Mouse (Mus musculus) MEL (cell line): ENCODE data around the gene Agxt. TPM values are rescaled to one million over a fixed set of nuclear protein-coding genes. Genes with fewer than 3 reads are reported as not detected.

ENCODE experiments used
- DNase-seq: peaks from one replicate; pipeline ENCODE4 v3.0.0; 2011; ENCODE audit warnings: low read depth, low spot score
- H3K27ac ChIP-seq: 2 replicates; pipeline ENCODE4 v1.5.1; 2012; ENCODE audit warnings: low read depth, mild to moderate bottlenecking, control low read depth, low read length, moderate library complexity; ENCODE audit not compliant: control insufficient read depth
- H3K27me3 ChIP-seq, 2 experiments: fragments of 150-350 bp in 1 of 2; sonication (generic) in 1 of 2; 2 replicates each; pipeline ENCODE4 v1.6.1; 2012; ENCODE audit warnings: low read length in 2 of 2, mild to moderate bottlenecking in 2 of 2, improper control_type of control experiment in 1 of 2, moderate library complexity in 1 of 2; ENCODE audit not compliant: insufficient read depth in 2 of 2, control insufficient read depth in 1 of 2
- H3K36me3 ChIP-seq, 2 experiments: 2 replicates each; pipeline ENCODE4 v1.6.1; 2012 to 2014; ENCODE audit warnings: low read length in 2 of 2, improper control_type of control experiment in 1 of 2, inconsistent platforms in 1 of 2, mild to moderate bottlenecking in 1 of 2; ENCODE audit not compliant: insufficient read depth in 2 of 2, control insufficient read depth in 1 of 2
- H3K4me1 ChIP-seq, 2 experiments: fragments of 150-350 bp in 1 of 2; sonication (generic) in 1 of 2; 2 replicates each; pipeline ENCODE4 v1.6.1; 2012; ENCODE audit warnings: low read length in 2 of 2, improper control_type of control experiment in 1 of 2, mild to moderate bottlenecking in 1 of 2; ENCODE audit not compliant: insufficient read depth in 2 of 2, control insufficient read depth in 1 of 2
- H3K4me3 ChIP-seq, 2 experiments: fragments of 150-350 bp in 1 of 2; sonication (generic) in 1 of 2; 2 replicates each; pipeline ENCODE4 v1.5.1; 2012; ENCODE audit warnings: low read depth in 2 of 2, low read length in 2 of 2, mild to moderate bottlenecking in 2 of 2, moderate library complexity in 2 of 2, control low read depth in 1 of 2, improper control_type of control experiment in 1 of 2; ENCODE audit not compliant: control insufficient read depth in 1 of 2, insufficient read depth in 1 of 2
- H3K79me2 ChIP-seq: 2 replicates; pipeline ENCODE4 v1.6.1; 2012; ENCODE audit warnings: mild to moderate bottlenecking, low read length, moderate library complexity; ENCODE audit not compliant: control insufficient read depth, poor library complexity, insufficient read depth
- H3K9ac ChIP-seq: 2 replicates; pipeline ENCODE4 v1.6.1; 2012; ENCODE audit warnings: low read depth, mild to moderate bottlenecking, control low read depth, low read length, moderate library complexity; ENCODE audit not compliant: control insufficient read depth, poor library complexity, severe bottlenecking
- H3K9me3 ChIP-seq: fragments of 150-350 bp; sonication (generic); replicated peaks from 2 replicates; pipeline ENCODE4 v1.6.1; 2012; ENCODE audit warnings: mild to moderate bottlenecking, low read length, improper control_type of control experiment, moderate library complexity; ENCODE audit not compliant: insufficient read depth
- BHLHE40 ChIP-seq: IDR thresholded peaks from 2 replicates; pipeline ENCODE4 v1.6.1; 2012; ENCODE audit warnings: low read depth, mild to moderate bottlenecking, inconsistent platforms, low read length, improper control_type of control experiment, borderline replicate concordance
- CHD1 ChIP-seq: IDR thresholded peaks from 2 replicates; pipeline ENCODE4 v1.6.1; 2012; ENCODE audit warnings: low read depth, mild to moderate bottlenecking, inconsistent platforms, low read length, improper control_type of control experiment
- CTCF ChIP-seq, 3 experiments: IDR thresholded peaks in 2 of 3; conservative IDR thresholded peaks in 1 of 3; 2 replicates each; pipeline ENCODE4 v1.5.1; 2011 to 2012; ENCODE audit warnings: low read length in 3 of 3, low read depth in 2 of 3, mild to moderate bottlenecking in 2 of 3, improper control_type of control experiment in 1 of 3, inconsistent platforms in 1 of 3, mixed read lengths in 1 of 3, moderate library complexity in 1 of 3; ENCODE audit not compliant: control insufficient read depth in 1 of 3, insufficient read depth in 1 of 3, poor library complexity in 1 of 3, severe bottlenecking in 1 of 3
- ELF1 ChIP-seq: IDR thresholded peaks from 2 replicates; pipeline ENCODE4 v1.6.1; 2014; ENCODE audit warnings: low read depth, mild to moderate bottlenecking, inconsistent platforms, low read length, improper control_type of control experiment, moderate library complexity
- EP300 ChIP-seq, 2 experiments: IDR thresholded peaks; 2 replicates each; pipeline ENCODE4 v1.6.1; 2011; ENCODE audit warnings: improper control_type of control experiment in 2 of 2, low read length in 2 of 2, low read depth in 1 of 2, mild to moderate bottlenecking in 1 of 2
- ETS1 ChIP-seq: IDR thresholded peaks from 2 replicates; pipeline ENCODE4 v1.6.1; 2012; ENCODE audit warnings: low read depth, mild to moderate bottlenecking, inconsistent platforms, low read length, improper control_type of control experiment, moderate library complexity
- GABPA ChIP-seq: IDR thresholded peaks from 2 replicates; pipeline ENCODE4 v1.6.1; 2012; ENCODE audit warnings: low read depth, mild to moderate bottlenecking, inconsistent platforms, low read length, improper control_type of control experiment, moderate library complexity
- GATA1 ChIP-seq: IDR thresholded peaks from 2 replicates; pipeline ENCODE4 v1.6.1; 2011; ENCODE audit warnings: low read depth, low read length, improper control_type of control experiment
- HCFC1 ChIP-seq: IDR thresholded peaks from 2 replicates; pipeline ENCODE4 v1.6.1; 2012; ENCODE audit warnings: low read depth, mild to moderate bottlenecking, inconsistent platforms, low read length, improper control_type of control experiment, moderate library complexity
- JUND ChIP-seq: IDR thresholded peaks from 2 replicates; pipeline ENCODE4 v1.6.1; 2011; ENCODE audit warnings: low read depth, mild to moderate bottlenecking, improper control_type of control experiment, low read length
- KAT2A ChIP-seq: conservative IDR thresholded peaks from 2 replicates; pipeline ENCODE4 v1.6.1; 2012; ENCODE audit warnings: low read depth, low read length, improper control_type of control experiment, inconsistent platforms
- MAFK ChIP-seq: IDR thresholded peaks from 2 replicates; pipeline ENCODE4 v1.6.1; 2011; ENCODE audit warnings: low read depth, mild to moderate bottlenecking, low read length, improper control_type of control experiment, borderline replicate concordance
- MAX ChIP-seq: IDR thresholded peaks from 2 replicates; pipeline ENCODE4 v1.6.1; 2011; ENCODE audit warnings: low read length, improper control_type of control experiment
- MAZ ChIP-seq: IDR thresholded peaks from 2 replicates; pipeline ENCODE4 v1.6.1; 2012; ENCODE audit warnings: low read depth, mild to moderate bottlenecking, inconsistent platforms, low read length, improper control_type of control experiment
- MEF2A ChIP-seq: IDR thresholded peaks from 2 replicates; pipeline ENCODE4 v1.6.1; 2014; ENCODE audit warnings: low read depth, mild to moderate bottlenecking, inconsistent platforms, low read length, improper control_type of control experiment; ENCODE audit not compliant: poor library complexity, insufficient replicate concordance, severe bottlenecking; ENCODE audit errors: extremely low read depth
- NRF1 ChIP-seq: IDR thresholded peaks from 2 replicates; pipeline ENCODE4 v1.6.1; 2014; ENCODE audit warnings: low read depth, mild to moderate bottlenecking, inconsistent platforms, low read length, improper control_type of control experiment, moderate library complexity; ENCODE audit not compliant: poor library complexity, insufficient read depth, severe bottlenecking
- POLR2A ChIP-seq, 2 experiments: IDR thresholded peaks; 2 replicates each; pipeline ENCODE4 v1.6.1; 2011 to 2012; ENCODE audit warnings: low read length in 2 of 2, mild to moderate bottlenecking in 2 of 2, control low read depth in 1 of 2, improper control_type of control experiment in 1 of 2, low read depth in 1 of 2, moderate library complexity in 1 of 2; ENCODE audit not compliant: control insufficient read depth in 1 of 2, insufficient read depth in 1 of 2, poor library complexity in 1 of 2
- POLR2AphosphoS5 ChIP-seq: IDR thresholded peaks from 2 replicates; pipeline ENCODE4 v1.6.1; 2012; ENCODE audit warnings: low read depth, borderline replicate concordance, mild to moderate bottlenecking, inconsistent platforms, low read length, moderate library complexity, mixed read lengths
- SIN3A ChIP-seq: IDR thresholded peaks from 2 replicates; pipeline ENCODE4 v1.6.1; 2012; ENCODE audit warnings: low read length, improper control_type of control experiment, inconsistent platforms
- TBP ChIP-seq: IDR thresholded peaks from 2 replicates; pipeline ENCODE4 v1.8.0; 2011; ENCODE audit warnings: low read depth, low read length, improper control_type of control experiment
- USF1 ChIP-seq: IDR thresholded peaks from 2 replicates; pipeline ENCODE4 v1.6.1; 2014; ENCODE audit warnings: low read depth, mild to moderate bottlenecking, inconsistent platforms, low read length, improper control_type of control experiment, moderate library complexity
- USF2 ChIP-seq, 2 experiments: IDR thresholded peaks; 2 replicates each; pipeline ENCODE4 v1.6.1; 2011 to 2012; ENCODE audit warnings: improper control_type of control experiment in 2 of 2, low read length in 2 of 2, borderline replicate concordance in 1 of 2, inconsistent platforms in 1 of 2, low read depth in 1 of 2, mild to moderate bottlenecking in 1 of 2; ENCODE audit not compliant: insufficient read depth in 1 of 2
- ZC3H11A ChIP-seq: IDR thresholded peaks from 2 replicates; pipeline ENCODE4 v1.6.1; 2012; ENCODE audit warnings: low read depth, mild to moderate bottlenecking, inconsistent platforms, low read length, improper control_type of control experiment
- ZKSCAN1 ChIP-seq: IDR thresholded peaks from 2 replicates; pipeline ENCODE4 v1.6.1; 2012; ENCODE audit warnings: low read depth, mild to moderate bottlenecking, inconsistent platforms, low read length, improper control_type of control experiment, moderate library complexity
- ZNF384 ChIP-seq: IDR thresholded peaks from 2 replicates; pipeline ENCODE4 v1.6.1; 2012; ENCODE audit warnings: low read depth, mild to moderate bottlenecking, inconsistent platforms, low read length, improper control_type of control experiment
- polyA plus RNA-seq, 2 experiments: library from polyadenylated mRNA; stranded (reverse) in 1 of 2; unstranded in 1 of 2; fragments of >175 nt in 1 of 2; fragments of >200 nt in 1 of 2; gene quantifications; 2 replicates each; pipeline versions ENCODE4 v1.2.1 to v1.2.4; 2012; ENCODE audit warnings: low replicate concordance in 2 of 2, low read depth in 1 of 2; ENCODE audit not compliant: insufficient read length in 2 of 2, insufficient read depth in 1 of 2, missing spikeins in 1 of 2
- total RNA-seq: library from RNA; depleted of rRNA; stranded (reverse); fragments of 300-350 nt; gene quantifications from 2 replicates; pipeline ENCODE4 v1.2.3, GENCODE M21; 2012

Agxt gene
- total and polyA plus RNA-seq, 3 experiments = not detected

- no peak overlapping the region for H3K4me3 ChIP-seq
- no peaks in the 10 kb centered on the region for H3K9me3 ChIP-seq
- H3K9ac ChIP-seq = no peak overlapping the region
- no peak for DNase-seq
- no peak overlapping the region for H3K27ac ChIP-seq
- H3K79me2 ChIP-seq = no peaks in the 10 kb centered on the region
- H3K27me3 ChIP-seq = no peaks in the 10 kb centered on the region
- TF ChIP-seq JUND (no peak), KAT2A (no peak), USF2 (IDR thresholded peaks at IDR 0.05; ENCODE audit: borderline replicate concordance in 1 of 2, insufficient read depth in 1 of 2, low read depth in 1 of 2, low read length in 2 of 2) (no peak)
- TF ChIP-seq, all 39 proteins: peak for 0
- Histone ChIP-seq H3K36me3 (no peaks in the 10 kb centered on the region), H3K4me1 (no peaks in the 10 kb centered on the region; a peak in 1 of 4 replicates)
These were observed 19.6 kb upstream of the Agxt start for GRCm38 (mm10) chr1:93115471-93115870.

DNA sequence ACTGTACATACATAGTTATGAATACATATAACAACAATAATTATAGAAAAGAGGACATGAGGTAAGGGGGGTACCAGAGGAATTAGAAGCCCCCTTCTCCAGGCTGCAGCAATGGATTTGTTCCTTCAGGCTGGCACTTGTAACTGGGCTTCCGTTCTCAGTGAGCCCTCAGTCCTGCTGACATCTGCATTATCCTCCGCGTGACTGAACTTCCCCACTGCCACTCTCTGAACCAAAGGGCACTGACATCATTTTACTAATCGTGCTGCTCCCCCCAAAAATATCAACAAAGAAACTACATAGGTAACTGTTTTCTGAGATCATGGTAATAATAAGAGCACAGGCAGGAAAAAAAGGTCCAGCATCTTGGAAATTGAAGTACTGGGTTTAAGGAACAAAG lies 16.2 kb upstream of the Agxt start:
- Histone ChIP-seq H3K27ac (no peak overlapping the region), H3K36me3 (no peaks in the 10 kb centered on the region), H3K4me1 (no peaks in the 10 kb centered on the region; a peak in 1 of 4 replicates), H3K4me3 (no peak overlapping the region), H3K27me3 (no peaks in the 10 kb centered on the region), H3K79me2 (no peaks in the 10 kb centered on the region), H3K9ac (no peak overlapping the region), H3K9me3 (no peaks in the 10 kb centered on the region)
- DNase-seq = no peak
- no peak for TF ChIP-seq ZC3H11A
- TF ChIP-seq GATA1 = no peak
- no peak for TF ChIP-seq GABPA
- no peak for TF ChIP-seq CHD1
- TF ChIP-seq EP300 (IDR thresholded peaks at IDR 0.05; ENCODE audit: low read depth in 1 of 2, low read length in 2 of 2) = no peak
- TF ChIP-seq ZNF384 = no peak

GRCm38 (mm10) chr1:93123179-93123854 lies 11.7 kb upstream of the Agxt start:
- no peaks in the 10 kb centered on the region for H3K36me3 ChIP-seq
- DNase-seq = no peak
- H3K27me3 ChIP-seq = no peaks in the 10 kb centered on the region
- no peak overlapping the region for H3K9ac ChIP-seq
- H3K4me3 ChIP-seq = no peak overlapping the region
- H3K4me1 ChIP-seq = no peaks in the 10 kb centered on the region
- no peaks in the 10 kb centered on the region for H3K79me2 ChIP-seq
- no peak overlapping the region for H3K27ac ChIP-seq
- no peak for TF ChIP-seq MAFK
- no peak for TF ChIP-seq POLR2A (IDR thresholded peaks at IDR 0.05; ENCODE audit: control insufficient read depth in 1 of 2, insufficient read depth in 1 of 2, low read depth in 1 of 2, low read length in 2 of 2, poor library complexity in 1 of 2)
- TF ChIP-seq POLR2AphosphoS5 = no peak
- no peak for TF ChIP-seq JUND
- TF ChIP-seq NRF1 = no peak
- TF ChIP-seq EP300 (IDR thresholded peaks at IDR 0.05; ENCODE audit: low read depth in 1 of 2, low read length in 2 of 2) = no peak
- no peak for TF ChIP-seq MAX
- no peak for TF ChIP-seq GATA1
- TF ChIP-seq USF1 = no peak
- no peak for TF ChIP-seq MEF2A
- no peak for TF ChIP-seq ETS1
- no peak for TF ChIP-seq CTCF (IDR thresholded peaks at IDR 0.05 in 2 of 3, conservative IDR thresholded peaks at IDR 0.05 in 1 of 3; ENCODE audit: control insufficient read depth in 1 of 3, insufficient read depth in 1 of 3, low read depth in 2 of 3, low read length in 3 of 3, poor library complexity in 1 of 3, severe bottlenecking in 1 of 3)
- no peak for TF ChIP-seq ELF1
- no peak for TF ChIP-seq KAT2A
- no peak for TF ChIP-seq HCFC1
- TF ChIP-seq TBP = no peak
- TF ChIP-seq ZKSCAN1 = no peak
- no peak for TF ChIP-seq SIN3A
- no peak for TF ChIP-seq MAZ
- no peak for TF ChIP-seq BHLHE40
- H3K9me3 ChIP-seq = no peaks in the 10 kb centered on the region
